Mouse (Mus musculus) telencephalon, adult 2 months (tissue): ENCODE results near the gene Tet2.
"Not testable (repeated sequence)": the region's sequence is repeated elsewhere in the genome, so short reads cannot be mapped to it uniquely, and the experiment has no call there.

Experiments
- DNase-seq: peaks from one replicate; pipeline ENCODE4 v3.0.0-alpha.2; 2011; ENCODE audit warnings: low read depth, low spot score

Tet2 gene

GRCm38 (mm10) chr3:133548613-133549012, 3.7 kb upstream of the Tet2 start:
- no peak for DNase-seq

GRCm38 (mm10) chr3:133546790-133547189, 1.9 kb upstream of the Tet2 start:
- no peak for DNase-seq

- DNase-seq: no peak
These were observed 346 bp upstream of the Tet2 start for GRCm38 (mm10) chr3:133545304-133545666.

- peak; percentile 95 for DNase-seq
These were observed 798 bp downstream of the Tet2 start for GRCm38 (mm10) chr3:133544131-133544550.

GRCm38 (mm10) chr3:133543101-133544020, 1.6 kb downstream of the Tet2 start:
- DNase-seq: no peak

- no peak for DNase-seq
These were observed 2.9 kb downstream of the Tet2 start for GRCm38 (mm10) chr3:133542084-133542483.

GRCm38 (mm10) chr3:133541000-133541399, 3.9 kb downstream of the Tet2 start:
- DNase-seq: no peak

GRCm38 (mm10) chr3:133539991-133540390, 4.9 kb downstream of the Tet2 start:
- DNase-seq: no peak

- not testable (repeated sequence) for DNase-seq
These were observed 6.4 kb downstream of the Tet2 start for GRCm38 (mm10) chr3:133538499-133538898.

GRCm38 (mm10) chr3:133535644-133536043, 9.3 kb downstream of the Tet2 start:
- no peak for DNase-seq

GRCm38 (mm10) chr3:133534066-133534465, 10.9 kb downstream of the Tet2 start:
- no peak for DNase-seq

GRCm38 (mm10) chr3:133533272-133533995, 11.5 kb downstream of the Tet2 start:
- no peak for DNase-seq

- DNase-seq: no peak
These were observed 12.1 kb downstream of the Tet2 start for GRCm38 (mm10) chr3:133532806-133533205.

- no peak for DNase-seq
These were observed 12.7 kb downstream of the Tet2 start for GRCm38 (mm10) chr3:133532252-133532651.

- no peak for DNase-seq
These were observed 13.8 kb downstream of the Tet2 start for GRCm38 (mm10) chr3:133531101-133531500.

GRCm38 (mm10) chr3:133530664-133531063, 14.3 kb downstream of the Tet2 start:
- no peak for DNase-seq

GRCm38 (mm10) chr3:133526119-133526723, 18.7 kb downstream of the Tet2 start:
- no peak for DNase-seq

GRCm38 (mm10) chr3:133525578-133525977, 19.4 kb downstream of the Tet2 start:
- DNase-seq: no peak

GRCm38 (mm10) chr3:133524341-133525050, 20.4 kb downstream of the Tet2 start:
- no peak for DNase-seq

- DNase-seq: no peak
These were observed 21.7 kb downstream of the Tet2 start for GRCm38 (mm10) chr3:133523191-133523590.

GRCm38 (mm10) chr3:133522289-133522688, 22.6 kb downstream of the Tet2 start:
- DNase-seq: no peak

- no peak for DNase-seq
These were observed 26.1 kb downstream of the Tet2 start for GRCm38 (mm10) chr3:133518801-133519200.
